Mouse (Mus musculus): ENCODE results near the gene 9830107B12Rik. TPM values are rescaled to one million over a fixed set of nuclear protein-coding genes. Genes with fewer than 3 reads are reported as not detected.

9830107B12Rik gene
- total RNA-seq, 2 experiments from 2014 or later = not detected

DNA sequence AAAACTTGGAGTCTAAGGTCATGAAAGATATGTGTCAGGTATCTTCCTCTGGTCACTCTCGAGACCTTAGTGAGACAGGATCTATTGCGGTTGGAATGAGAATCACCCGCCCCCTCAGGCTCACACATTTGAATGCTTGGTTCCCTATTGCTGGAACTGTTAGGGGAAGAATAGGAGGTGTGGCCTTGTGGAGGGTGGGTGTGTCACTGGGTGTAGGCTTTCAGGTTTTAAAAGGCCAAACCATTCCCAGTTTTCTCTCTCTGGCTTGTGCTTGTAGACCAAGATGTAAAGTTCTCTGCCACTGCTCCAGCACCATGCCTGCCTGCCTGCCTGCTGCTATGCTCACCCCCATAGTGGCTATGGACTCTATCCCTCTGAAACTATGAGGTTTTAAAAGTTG lies 65.4 kb downstream of the 9830107B12Rik start:
- H3K27ac ChIP-seq = no peak overlapping the region
- no peak for TF ChIP-seq CTCF (conservative IDR thresholded peaks at IDR 0.05)
- DNase-seq (ENCODE audit: low spot score in 2 of 2) = no peak
- H3K4me3 ChIP-seq = no peak overlapping the region

Other genes with a start within 250 kb of the 9830107B12Rik start
- gene Foxp4, start 221.6 kb downstream of the 9830107B12Rik start, total RNA-seq (2021) = 10 to 100 TPM; 52.1 to 53.3 TPM
- not detected for gene 1700122O11Rik, start 108.0 kb downstream of the 9830107B12Rik start, total RNA-seq (2021)
- not detected for gene 1700067P10Rik, start 56.9 kb downstream of the 9830107B12Rik start, total RNA-seq (2021)
- not detected for gene A530064D06Rik, start 21.0 kb upstream of the 9830107B12Rik start, total RNA-seq (2021)
- gene Trem1, start 86.5 kb upstream of the 9830107B12Rik start, total RNA-seq (2021) = not detected
- gene Trem3, start 101.5 kb upstream of the 9830107B12Rik start, total RNA-seq (2021) = not detected
- not detected for gene Treml4, start 118.0 kb upstream of the 9830107B12Rik start, total RNA-seq (2021)
- under 1 TPM; 0.25 to 0.36 TPM for gene Treml2, start 153.2 kb upstream of the 9830107B12Rik start, total RNA-seq (2021)
- not detected for gene B430306N03Rik, start 169.9 kb upstream of the 9830107B12Rik start, total RNA-seq (2021)
- gene Trem2, start 200.1 kb upstream of the 9830107B12Rik start, total RNA-seq (2021) = 10 to 100 TPM; 10.1 to 10.6 TPM
- not detected for gene Treml1, start 213.6 kb upstream of the 9830107B12Rik start, total RNA-seq (2021)